9 mouse cellular contexts compared by ENCODE assay signal in genomic region chrX:142490093-142490717, GRCm38 (mm10).
DNase-seq lines count a peak whose midpoint lies in the region; ATAC-seq and TF ChIP-seq lines count a peak whose summit lies in the region.
"Had no signal": no experiment of that assay in that cellular context is flagged by ENCODE, and none has a peak within 500 bp of the region (broad histone marks: within the 10 kb centered on the region; RNA-seq: fewer than 3 reads in every experiment).

No protein-coding gene starts in this region.

- no peak for TF ChIP-seq CTCF in Patski (IDR thresholded peaks at IDR 0.05)

- in situ Hi-C loops in Patski (cut with MboI; ENCODE audit: low pct_unique_long_range_greater_than_20kb), result no loop called here

- ATAC-seq in Patski, result peak; percentile 47
- ATAC-seq: hindbrain, postnatal 0 days had no signal

- DNase-seq in kidney, postnatal 36 days, result peak; percentile 16 to 62
- DNase-seq in kidney, postnatal 10 days, result no peak
- DNase-seq in Patski (ENCODE audit: low read depth, low spot score), result peak; percentile 48
- DNase-seq in adrenal gland, postnatal 36 days, result peak; percentile 71 to 72
- peak; percentile 71 for DNase-seq in lung, postnatal 25 days (ENCODE audit: low spot score)
- no peak for DNase-seq in thymus, postnatal 0 days (ENCODE audit: low spot score)
- no peak for DNase-seq in urinary bladder, adult 2 months (ENCODE audit: low spot score)

- no peaks in the 10 kb centered on the region for H3K27me3 ChIP-seq in Patski
- H3K27me3 ChIP-seq: limb, embryonic 15.5 days had no signal

- POLR2A ChIA-PET in Patski (lab: Charles Lee), result interaction anchor here (0.7 kb wide), 1 partner anchor 88 kb away, joined by 4 read pairs; no protein-coding TSS in a partner anchor

- CTCF ChIA-PET in Patski (lab: Charles Lee), result interaction anchor here (0.8 kb wide), 1 partner anchor 9 kb away, joined by 3 read pairs; no protein-coding TSS in a partner anchor

Comparison
In these comparisons a context has a peak if more than half of its experiments do, and no peak if none do; other contexts are left out.
1. DNase-seq: peak in kidney, postnatal 36 days (2 of 2), Patski (single experiment), adrenal gland, postnatal 36 days (2 of 2) and lung, postnatal 25 days (single experiment); none in kidney, postnatal 10 days (single experiment), thymus, postnatal 0 days (single experiment) and urinary bladder, adult 2 months (single experiment).